Mouse (Mus musculus) stomach, postnatal 0 days (tissue): ENCODE measurements at regions not wholly inside any gene's neighbourhood (a gene's known extent, or its start where the extent isn't known, plus 50 kb on each side); places are given as distances from the start of the nearest gene placed in this dataset.
A peak's percentile ranks its signal among the peaks of the same experiment; 100 is the strongest.

Source experiments
- ATAC-seq: fragments of 200-750 bp; cut with Nextera tagmentation; 2 replicates; pipeline ENCODE4 v1.8.0; 2017; ENCODE audit not compliant: low FRiP score, low TSS enrichment
- DNase-seq: peaks from one replicate; pipeline ENCODE4 v3.0.0-alpha.2; 2016; ENCODE audit warnings: low spot score
- H3K27ac ChIP-seq: fragments of 300-500 bp; sonication (generic); replicated peaks from 2 replicates; pipeline ENCODE4 v1.5.1; 2014; ENCODE audit warnings: mild to moderate bottlenecking, control low read depth
- H3K27me3 ChIP-seq: fragments of 300-500 bp; sonication (generic); 2 replicates; pipeline ENCODE4 v1.6.1; 2014; ENCODE audit warnings: low read length; ENCODE audit not compliant: control insufficient read depth, insufficient read depth
- H3K36me3 ChIP-seq: fragments of 300-500 bp; sonication (generic); 2 replicates; pipeline ENCODE4 v1.6.1; 2014; ENCODE audit warnings: low read length, mixed read lengths; ENCODE audit not compliant: control insufficient read depth, insufficient read depth
- H3K4me1 ChIP-seq: fragments of 300-500 bp; sonication (generic); replicated peaks from 2 replicates; pipeline ENCODE4 v1.6.1; 2014; ENCODE audit warnings: antibody characterized with exemption; ENCODE audit not compliant: control insufficient read depth, insufficient read depth
- H3K4me2 ChIP-seq: fragments of 300-500 bp; sonication (generic); replicated peaks from 2 replicates; pipeline ENCODE4 v1.6.1; 2014; ENCODE audit warnings: low read depth, mild to moderate bottlenecking, control low read depth, moderate library complexity
- H3K4me3 ChIP-seq: fragments of 300-500 bp; sonication (generic); 2 replicates; pipeline ENCODE4 v1.5.1; 2014; ENCODE audit warnings: low read depth, low read length, control low read depth
- H3K9ac ChIP-seq: fragments of 300-500 bp; sonication (generic); 2 replicates; pipeline ENCODE4 v1.6.1; 2014; ENCODE audit warnings: mild to moderate bottlenecking, low read length, control low read depth, mixed read lengths
- H3K9me3 ChIP-seq: fragments of 300-500 bp; sonication (generic); 2 replicates; pipeline ENCODE4 v1.6.1; 2016; ENCODE audit warnings: low read length; ENCODE audit not compliant: control insufficient read depth
- CTCF ChIP-seq: IDR thresholded peaks from 2 replicates; pipeline ENCODE4 v1.5.1; 2016; ENCODE audit warnings: antibody characterized with exemption, low read depth, mild to moderate bottlenecking, moderate library complexity
- EP300 ChIP-seq: optimal IDR thresholded peaks from 2 replicates; pipeline ENCODE3; 2016; ENCODE audit warnings: antibody characterized with exemption
- WGBS: fragments of 180-500 bp; shearing (Covaris S2); extraction: QIAGEN DNeasy Blood & Tissue Kit; methylation state at CpG from one replicate; pipeline ENCODE4 v1.1.7; 2014; 5-methylcytosine and 5-hydroxymethylcytosine counted together

- DNase-seq (peak; percentile 32), ATAC-seq (no peak; the same call in 1 of the 2 replicates)
- H3K4me3 ChIP-seq, result peak overlapping the region; percentile 30
- no peaks in the 10 kb centered on the region for H3K9me3 ChIP-seq
- no peaks in the 10 kb centered on the region for H3K4me1 ChIP-seq
- H3K27me3 ChIP-seq, result no peaks in the 10 kb centered on the region
- H3K4me2 ChIP-seq, result peak overlapping the region; percentile 60
- H3K27ac ChIP-seq, result no peak overlapping the region
- H3K9ac ChIP-seq, result peak overlapping the region; percentile 35; the same call in 1 of the 2 replicates
- H3K36me3 ChIP-seq, result no peaks in the 10 kb centered on the region
- TF ChIP-seq EP300, result no peak
- no peak for TF ChIP-seq CTCF
- WGBS, result 3% methylated on average over 43 of the region's 43 CpGs
These were observed 83.0 kb upstream of the Dlx2 start for GRCm38 (mm10) chr2:71629301-71630142.

- Histone ChIP-seq H3K9me3 (no peaks in the 10 kb centered on the region), H3K4me2 (peak overlapping the region; percentile 60), H3K9ac (no peak overlapping the region), H3K27ac (no peak overlapping the region), H3K4me3 (peak overlapping the region; percentile 30), H3K4me1 (no peaks in the 10 kb centered on the region), H3K36me3 (no peaks in the 10 kb centered on the region), H3K27me3 (no peaks in the 10 kb centered on the region)
- 31% methylated on average over 3 of the region's 3 CpGs for WGBS
- DNase-seq, result no peak
- ATAC-seq, result no peak
- TF ChIP-seq CTCF, result no peak
- TF ChIP-seq EP300, result no peak
These were observed 83.5 kb upstream of the Dlx2 start for GRCm38 (mm10) chr2:71630143-71630463.

- Histone ChIP-seq H3K27ac (no peak overlapping the region), H3K9ac (no peak overlapping the region), H3K36me3 (no peaks in the 10 kb centered on the region), H3K9me3 (no peaks in the 10 kb centered on the region), H3K4me2 (no peak overlapping the region), H3K4me1 (no peaks in the 10 kb centered on the region), H3K4me3 (no peak overlapping the region), H3K27me3 (no peaks in the 10 kb centered on the region)
- DNase-seq (no peak), ATAC-seq (no peak)
- WGBS, result 77% methylated on average over 6 of the region's 6 CpGs
- no peak for TF ChIP-seq EP300
- no peak for TF ChIP-seq CTCF
These were observed 86.9 kb upstream of the Dlx2 start for GRCm38 (mm10) chr2:71633471-71633870.

- Histone ChIP-seq H3K27ac (no peak overlapping the region), H3K4me3 (no peak overlapping the region), H3K27me3 (no peaks in the 10 kb centered on the region), H3K9me3 (no peaks in the 10 kb centered on the region), H3K4me1 (no peaks in the 10 kb centered on the region), H3K36me3 (no peaks in the 10 kb centered on the region), H3K4me2 (no peak overlapping the region), H3K9ac (no peak overlapping the region)
- TF ChIP-seq CTCF (no peak), EP300 (no peak)
- 58% methylated on average over 3 of the region's 3 CpGs for WGBS
- DNase-seq (no peak), ATAC-seq (no peak)
These were observed 87.9 kb upstream of the Dlx2 start for GRCm38 (mm10) chr2:71634471-71634870.

GRCm38 (mm10) chr2:71636134-71636533 lies 89.6 kb upstream of the Dlx2 start:
- DNase-seq (no peak), ATAC-seq (no peak)
- Histone ChIP-seq H3K9me3 (no peaks in the 10 kb centered on the region), H3K27ac (no peak overlapping the region), H3K4me1 (no peaks in the 10 kb centered on the region), H3K4me2 (no peak overlapping the region), H3K9ac (no peak overlapping the region), H3K4me3 (no peak overlapping the region), H3K27me3 (no peaks in the 10 kb centered on the region), H3K36me3 (no peaks in the 10 kb centered on the region)
- no peak for TF ChIP-seq CTCF
- no peak for TF ChIP-seq EP300
- WGBS, result 85% methylated on average over 4 of the region's 4 CpGs

DNA sequence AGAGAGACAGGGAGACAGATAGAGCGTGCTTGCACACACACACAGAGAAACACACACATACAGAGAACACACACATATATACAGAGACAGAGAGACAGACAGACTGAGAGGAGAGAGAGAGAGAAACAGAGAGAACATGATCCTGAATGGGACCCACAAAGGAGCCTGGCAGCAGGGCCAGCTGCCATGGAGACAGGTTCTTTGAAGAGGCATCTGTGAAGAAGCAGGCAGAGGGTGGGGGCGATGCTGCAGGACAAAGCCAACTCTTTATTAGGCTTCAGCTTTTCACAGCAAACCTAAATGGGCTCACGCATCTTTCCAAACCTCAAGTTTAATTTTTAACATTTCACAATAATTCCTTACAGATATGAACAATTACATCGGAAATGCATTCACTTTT lies 90.0 kb upstream of the Dlx2 start:
- no peak overlapping the region for H3K9ac ChIP-seq
- H3K4me3 ChIP-seq, result no peak overlapping the region
- no peaks in the 10 kb centered on the region for H3K9me3 ChIP-seq
- WGBS, result 80% methylated on average over 4 of the region's 4 CpGs
- no peaks in the 10 kb centered on the region for H3K4me1 ChIP-seq
- no peak for DNase-seq
- no peaks in the 10 kb centered on the region for H3K27me3 ChIP-seq
- no peak for ATAC-seq
- TF ChIP-seq EP300, result no peak
- no peak for TF ChIP-seq CTCF
- no peak overlapping the region for H3K27ac ChIP-seq
- H3K4me2 ChIP-seq, result no peak overlapping the region
- H3K36me3 ChIP-seq, result no peaks in the 10 kb centered on the region
